Mouse (Mus musculus) MEL (cell line): Measurements from ENCODE around the gene Gpr89. TPM values are rescaled to one million over a fixed set of nuclear protein-coding genes. Genes with fewer than 3 reads are reported as not detected.

Experiments
- DNase-seq: peaks from one replicate; pipeline ENCODE4 v3.0.0; 2011; ENCODE audit warnings: low read depth, low spot score
- H3K27ac ChIP-seq: 2 replicates; pipeline ENCODE4 v1.5.1; 2012; ENCODE audit warnings: low read depth, mild to moderate bottlenecking, control low read depth, low read length, moderate library complexity; ENCODE audit not compliant: control insufficient read depth
- H3K27me3 ChIP-seq, 2 experiments: fragments of 150-350 bp in 1 of 2; sonication (generic) in 1 of 2; 2 replicates each; pipeline ENCODE4 v1.6.1; 2012; ENCODE audit warnings: low read length in 2 of 2, mild to moderate bottlenecking in 2 of 2, improper control_type of control experiment in 1 of 2, moderate library complexity in 1 of 2; ENCODE audit not compliant: insufficient read depth in 2 of 2, control insufficient read depth in 1 of 2
- H3K36me3 ChIP-seq, 2 experiments: 2 replicates each; pipeline ENCODE4 v1.6.1; 2012 to 2014; ENCODE audit warnings: low read length in 2 of 2, improper control_type of control experiment in 1 of 2, inconsistent platforms in 1 of 2, mild to moderate bottlenecking in 1 of 2; ENCODE audit not compliant: insufficient read depth in 2 of 2, control insufficient read depth in 1 of 2
- H3K4me1 ChIP-seq, 2 experiments: fragments of 150-350 bp in 1 of 2; sonication (generic) in 1 of 2; 2 replicates each; pipeline ENCODE4 v1.6.1; 2012; ENCODE audit warnings: low read length in 2 of 2, improper control_type of control experiment in 1 of 2, mild to moderate bottlenecking in 1 of 2; ENCODE audit not compliant: insufficient read depth in 2 of 2, control insufficient read depth in 1 of 2
- H3K4me3 ChIP-seq, 2 experiments: fragments of 150-350 bp in 1 of 2; sonication (generic) in 1 of 2; 2 replicates each; pipeline ENCODE4 v1.5.1; 2012; ENCODE audit warnings: low read depth in 2 of 2, low read length in 2 of 2, mild to moderate bottlenecking in 2 of 2, moderate library complexity in 2 of 2, control low read depth in 1 of 2, improper control_type of control experiment in 1 of 2; ENCODE audit not compliant: control insufficient read depth in 1 of 2, insufficient read depth in 1 of 2
- H3K79me2 ChIP-seq: 2 replicates; pipeline ENCODE4 v1.6.1; 2012; ENCODE audit warnings: mild to moderate bottlenecking, low read length, moderate library complexity; ENCODE audit not compliant: control insufficient read depth, poor library complexity, insufficient read depth
- H3K9ac ChIP-seq: 2 replicates; pipeline ENCODE4 v1.6.1; 2012; ENCODE audit warnings: low read depth, mild to moderate bottlenecking, control low read depth, low read length, moderate library complexity; ENCODE audit not compliant: control insufficient read depth, poor library complexity, severe bottlenecking
- H3K9me3 ChIP-seq: fragments of 150-350 bp; sonication (generic); replicated peaks from 2 replicates; pipeline ENCODE4 v1.6.1; 2012; ENCODE audit warnings: mild to moderate bottlenecking, low read length, improper control_type of control experiment, moderate library complexity; ENCODE audit not compliant: insufficient read depth
- CHD2 ChIP-seq: IDR thresholded peaks from 2 replicates; pipeline ENCODE4 v1.6.1; 2011; ENCODE audit warnings: low read length, improper control_type of control experiment
- CTCF ChIP-seq, 3 experiments: IDR thresholded peaks in 2 of 3; conservative IDR thresholded peaks in 1 of 3; 2 replicates each; pipeline ENCODE4 v1.5.1; 2011 to 2012; ENCODE audit warnings: low read length in 3 of 3, low read depth in 2 of 3, mild to moderate bottlenecking in 2 of 3, improper control_type of control experiment in 1 of 3, inconsistent platforms in 1 of 3, mixed read lengths in 1 of 3, moderate library complexity in 1 of 3; ENCODE audit not compliant: control insufficient read depth in 1 of 3, insufficient read depth in 1 of 3, poor library complexity in 1 of 3, severe bottlenecking in 1 of 3
- E2F4 ChIP-seq: IDR thresholded peaks from 2 replicates; pipeline ENCODE4 v1.6.1; 2011; ENCODE audit warnings: low read depth, low read length, improper control_type of control experiment, borderline replicate concordance
- ELF1 ChIP-seq: IDR thresholded peaks from 2 replicates; pipeline ENCODE4 v1.6.1; 2014; ENCODE audit warnings: low read depth, mild to moderate bottlenecking, inconsistent platforms, low read length, improper control_type of control experiment, moderate library complexity
- ETS1 ChIP-seq: IDR thresholded peaks from 2 replicates; pipeline ENCODE4 v1.6.1; 2012; ENCODE audit warnings: low read depth, mild to moderate bottlenecking, inconsistent platforms, low read length, improper control_type of control experiment, moderate library complexity
- GATA1 ChIP-seq: IDR thresholded peaks from 2 replicates; pipeline ENCODE4 v1.6.1; 2011; ENCODE audit warnings: low read depth, low read length, improper control_type of control experiment
- HCFC1 ChIP-seq: IDR thresholded peaks from 2 replicates; pipeline ENCODE4 v1.6.1; 2012; ENCODE audit warnings: low read depth, mild to moderate bottlenecking, inconsistent platforms, low read length, improper control_type of control experiment, moderate library complexity
- MAFK ChIP-seq: IDR thresholded peaks from 2 replicates; pipeline ENCODE4 v1.6.1; 2011; ENCODE audit warnings: low read depth, mild to moderate bottlenecking, low read length, improper control_type of control experiment, borderline replicate concordance
- NELFE ChIP-seq: IDR thresholded peaks from 2 replicates; pipeline ENCODE4 v1.6.1; 2011; ENCODE audit warnings: low read depth, low read length, improper control_type of control experiment
- NRF1 ChIP-seq: IDR thresholded peaks from 2 replicates; pipeline ENCODE4 v1.6.1; 2014; ENCODE audit warnings: low read depth, mild to moderate bottlenecking, inconsistent platforms, low read length, improper control_type of control experiment, moderate library complexity; ENCODE audit not compliant: poor library complexity, insufficient read depth, severe bottlenecking
- POLR2A ChIP-seq, 2 experiments: IDR thresholded peaks; 2 replicates each; pipeline ENCODE4 v1.6.1; 2011 to 2012; ENCODE audit warnings: low read length in 2 of 2, mild to moderate bottlenecking in 2 of 2, control low read depth in 1 of 2, improper control_type of control experiment in 1 of 2, low read depth in 1 of 2, moderate library complexity in 1 of 2; ENCODE audit not compliant: control insufficient read depth in 1 of 2, insufficient read depth in 1 of 2, poor library complexity in 1 of 2
- POLR2AphosphoS2 ChIP-seq: IDR thresholded peaks from 2 replicates; pipeline ENCODE4 v1.6.1; 2011; ENCODE audit warnings: low read length, improper control_type of control experiment
- RAD21 ChIP-seq: IDR thresholded peaks from 2 replicates; pipeline ENCODE4 v1.6.1; 2011; ENCODE audit warnings: mild to moderate bottlenecking, low read depth, low read length, improper control_type of control experiment
- TCF12 ChIP-seq: IDR thresholded peaks from 2 replicates; pipeline ENCODE4 v1.6.1; 2014; ENCODE audit warnings: low read depth, mild to moderate bottlenecking, inconsistent platforms, low read length, improper control_type of control experiment, moderate library complexity
- UBTF ChIP-seq: IDR thresholded peaks from 2 replicates; pipeline ENCODE4 v1.6.1; 2012; ENCODE audit warnings: low read depth, mild to moderate bottlenecking, inconsistent platforms, low read length, improper control_type of control experiment, moderate library complexity, borderline replicate concordance; ENCODE audit not compliant: insufficient read depth
- ZC3H11A ChIP-seq: IDR thresholded peaks from 2 replicates; pipeline ENCODE4 v1.6.1; 2012; ENCODE audit warnings: low read depth, mild to moderate bottlenecking, inconsistent platforms, low read length, improper control_type of control experiment
- ZMIZ1 ChIP-seq: IDR thresholded peaks from 2 replicates; pipeline ENCODE4 v1.6.1; 2012; ENCODE audit warnings: low read depth, mild to moderate bottlenecking, inconsistent platforms, low read length, improper control_type of control experiment, moderate library complexity
- polyA plus RNA-seq, 2 experiments: library from polyadenylated mRNA; stranded (reverse) in 1 of 2; unstranded in 1 of 2; fragments of >175 nt in 1 of 2; fragments of >200 nt in 1 of 2; gene quantifications; 2 replicates each; pipeline versions ENCODE4 v1.2.1 to v1.2.4; 2012; ENCODE audit warnings: low replicate concordance in 2 of 2, low read depth in 1 of 2; ENCODE audit not compliant: insufficient read length in 2 of 2, insufficient read depth in 1 of 2, missing spikeins in 1 of 2
- total RNA-seq: library from RNA; depleted of rRNA; stranded (reverse); fragments of 300-350 nt; gene quantifications from 2 replicates; pipeline ENCODE4 v1.2.3, GENCODE M21; 2012

Gene Gpr89
- total and polyA plus RNA-seq, 3 experiments: 56.7 to 69.9 TPM; not detected in 1

- H3K27me3 ChIP-seq: peaks cover 0 to 3% of the 10 kb centered on the region in 2 experiments; a peak in 1 of 4 replicates
Observed at GRCm38 (mm10) chr3:96855833-96856232, 49.3 kb downstream of the Gpr89 start.

GRCm38 (mm10) chr3:96854376-96854775 lies 50.8 kb downstream of the Gpr89 start:
- no peak overlapping the region for H3K9ac ChIP-seq

More at GRCm38 (mm10) chr3:96855833-96856232, 49.3 kb downstream of the Gpr89 start:
- H3K27ac ChIP-seq: no peak overlapping the region
- no peak overlapping the region for H3K9ac ChIP-seq
- H3K36me3 ChIP-seq: no peaks in the 10 kb centered on the region; a peak in 1 of 4 replicates
- TF ChIP-seq ETS1 (no peak), MAFK (no peak), NRF1 (no peak), RAD21 (no peak), ZC3H11A (no peak), POLR2A (IDR thresholded peaks at IDR 0.05; ENCODE audit: control insufficient read depth in 1 of 2, insufficient read depth in 1 of 2, low read depth in 1 of 2, low read length in 2 of 2, poor library complexity in 1 of 2) (no peak), POLR2AphosphoS2 (no peak), CTCF (IDR thresholded peaks at IDR 0.05 in 2 of 3, conservative IDR thresholded peaks at IDR 0.05 in 1 of 3; ENCODE audit: control insufficient read depth in 1 of 3, insufficient read depth in 1 of 3, low read depth in 2 of 3, low read length in 3 of 3, poor library complexity in 1 of 3, severe bottlenecking in 1 of 3) (no peak), GATA1 (no peak), TCF12 (no peak), ZMIZ1 (no peak), HCFC1 (no peak), E2F4 (no peak), NELFE (no peak)
- H3K4me3 ChIP-seq: no peak overlapping the region
- no peaks in the 10 kb centered on the region for H3K9me3 ChIP-seq
- 0 out of 4 replicates have a peak, but pooled peaks cover 0 to 4% of the 10 kb centered on the region in 2 experiments for H3K4me1 ChIP-seq
- DNase-seq: no peak
- no peaks in the 10 kb centered on the region for H3K79me2 ChIP-seq

More at GRCm38 (mm10) chr3:96854376-96854775, 50.8 kb downstream of the Gpr89 start:
- Histone ChIP-seq H3K27ac (no peak overlapping the region), H3K4me1 (0 out of 4 replicates have a peak, but pooled peaks cover 0 to 4% of the 10 kb centered on the region in 2 experiments), H3K36me3 (no peaks in the 10 kb centered on the region), H3K79me2 (no peaks in the 10 kb centered on the region), H3K27me3 (peaks cover 0 to 3% of the 10 kb centered on the region in 2 experiments; a peak in 1 of 4 replicates), H3K4me3 (no peak overlapping the region), H3K9me3 (no peaks in the 10 kb centered on the region)
- TF ChIP-seq UBTF (no peak), ELF1 (no peak), NRF1 (no peak), CHD2 (no peak)
- DNase-seq: no peak
